Mouse (Mus musculus) brown adipose tissue, adult 24 weeks (tissue): ENCODE measurements around the gene Ggt6. TPM values are rescaled to one million over a fixed set of nuclear protein-coding genes. Genes with fewer than 3 reads are reported as not detected.

ENCODE experiments used
- H3K27ac ChIP-seq: fragments of 200-500 bp; replicated peaks from 2 replicates; pipeline ENCODE4 v1.5.1; 2012; ENCODE audit warnings: low read depth, mild to moderate bottlenecking, low read length
- H3K4me1 ChIP-seq: fragments of 200-500 bp; 2 replicates; pipeline ENCODE4 v1.6.1; 2012; ENCODE audit warnings: low read length, mixed read lengths; ENCODE audit not compliant: control insufficient read depth, insufficient read depth, insufficient read length
- H3K4me3 ChIP-seq: fragments of 200-500 bp; 2 replicates; pipeline ENCODE4 v1.5.1; 2012; ENCODE audit warnings: low read depth, mild to moderate bottlenecking, low read length, moderate library complexity; ENCODE audit not compliant: insufficient read depth
- polyA plus RNA-seq: library from polyadenylated mRNA; stranded (reverse); fragments of >200 nt; gene quantifications from 2 replicates; pipeline ENCODE4 v1.2.4, GENCODE M21; 2012; ENCODE audit not compliant: missing spikeins, insufficient read depth, insufficient read length

Ggt6 gene
- polyA plus RNA-seq, 1 experiment = 0.99 TPM

GRCm38 (mm10) chr11:72469217-72469616, 33.9 kb downstream of the Ggt6 start:
- H3K4me1 ChIP-seq = peaks cover 39% of the 10 kb centered on the region
- peak overlapping the region; percentile 84 for H3K27ac ChIP-seq
- H3K4me3 ChIP-seq = no peak overlapping the region

- Histone ChIP-seq H3K27ac (peak overlapping the region; percentile 4), H3K4me3 (no peak overlapping the region), H3K4me1 (peaks cover 46% of the 10 kb centered on the region)
Observed at GRCm38 (mm10) chr11:72470004-72470403, 34.7 kb downstream of the Ggt6 start.

GRCm38 (mm10) chr11:72471381-72471780, 36.1 kb downstream of the Ggt6 start:
- H3K4me3 ChIP-seq = no peak overlapping the region
- H3K27ac ChIP-seq = 0 out of 2 replicates have a peak overlapping the region, but pooled peaks have one; percentile 3
- H3K4me1 ChIP-seq = peaks cover 48% of the 10 kb centered on the region

GRCm38 (mm10) chr11:72473540-72473939, 38.2 kb downstream of the Ggt6 start:
- no peak overlapping the region for H3K27ac ChIP-seq
- peaks cover 48% of the 10 kb centered on the region for H3K4me1 ChIP-seq
- no peak overlapping the region for H3K4me3 ChIP-seq

- Histone ChIP-seq H3K27ac (peak overlapping the region; percentile 66), H3K4me3 (no peak overlapping the region), H3K4me1 (peaks cover 41% of the 10 kb centered on the region)
Observed at GRCm38 (mm10) chr11:72474926-72475325, 39.6 kb downstream of the Ggt6 start.

- Histone ChIP-seq H3K4me1 (peaks cover 36% of the 10 kb centered on the region), H3K4me3 (no peak overlapping the region), H3K27ac (peak overlapping the region; percentile 66)
Observed at GRCm38 (mm10) chr11:72475408-72475807, 40.1 kb downstream of the Ggt6 start.

GRCm38 (mm10) chr11:72476074-72476625, 40.8 kb downstream of the Ggt6 start:
- peaks cover 31% of the 10 kb centered on the region for H3K4me1 ChIP-seq
- H3K27ac ChIP-seq = peak overlapping the region; percentile 56
- no peak overlapping the region for H3K4me3 ChIP-seq

GRCm38 (mm10) chr11:72477182-72477581, 41.9 kb downstream of the Ggt6 start:
- peaks cover 37% of the 10 kb centered on the region for H3K4me1 ChIP-seq
- peak overlapping the region; percentile 77 for H3K27ac ChIP-seq
- no peak overlapping the region for H3K4me3 ChIP-seq

- peak overlapping the region; percentile 77 for H3K27ac ChIP-seq
- H3K4me3 ChIP-seq = no peak overlapping the region
- peaks cover 42% of the 10 kb centered on the region for H3K4me1 ChIP-seq
Observed at GRCm38 (mm10) chr11:72477653-72478052, 42.3 kb downstream of the Ggt6 start.

- no peak overlapping the region for H3K4me3 ChIP-seq
- H3K27ac ChIP-seq = peak overlapping the region; percentile 77
- peaks cover 46% of the 10 kb centered on the region for H3K4me1 ChIP-seq
Observed at GRCm38 (mm10) chr11:72478228-72478627, 42.9 kb downstream of the Ggt6 start.

- no peak overlapping the region for H3K4me3 ChIP-seq
- no peak overlapping the region for H3K27ac ChIP-seq
- H3K4me1 ChIP-seq = peaks cover 42% of the 10 kb centered on the region
Observed at GRCm38 (mm10) chr11:72479499-72479898, 44.2 kb downstream of the Ggt6 start.

- H3K4me3 ChIP-seq = no peak overlapping the region
- peaks cover 33% of the 10 kb centered on the region for H3K4me1 ChIP-seq
- H3K27ac ChIP-seq = no peak overlapping the region
Observed at GRCm38 (mm10) chr11:72481313-72481712, 46.0 kb downstream of the Ggt6 start.

- H3K4me3 ChIP-seq = no peak overlapping the region
- H3K4me1 ChIP-seq = peaks cover 30% of the 10 kb centered on the region
- H3K27ac ChIP-seq = no peak overlapping the region
Observed at GRCm38 (mm10) chr11:72481952-72482351, 46.6 kb downstream of the Ggt6 start.

GRCm38 (mm10) chr11:72484549-72484948, 49.2 kb downstream of the Ggt6 start:
- Histone ChIP-seq H3K4me3 (no peak overlapping the region), H3K27ac (peak overlapping the region; percentile 30; the same call in 1 of the 2 replicates), H3K4me1 (peaks cover 25% of the 10 kb centered on the region)

GRCm38 (mm10) chr11:72485157-72485556, 49.8 kb downstream of the Ggt6 start:
- Histone ChIP-seq H3K27ac (0 out of 2 replicates have a peak overlapping the region, but pooled peaks have one; percentile 10), H3K4me1 (peaks cover 25% of the 10 kb centered on the region), H3K4me3 (no peak overlapping the region)

- Histone ChIP-seq H3K4me1 (peaks cover 25% of the 10 kb centered on the region), H3K27ac (no peak overlapping the region)
Observed at GRCm38 (mm10) chr11:72485960-72486359, 50.6 kb downstream of the Ggt6 start.

More at GRCm38 (mm10) chr11:72485960-72486359, 50.6 kb downstream of the Ggt6 start:
- no peak overlapping the region for H3K4me3 ChIP-seq
